7 mouse cellular contexts compared by ENCODE assay signal in genomic region chr11:69100639-69101360, GRCm38 (mm10). TPM values are rescaled to one million over a fixed set of nuclear protein-coding genes. Genes with fewer than 3 reads are reported as not detected.
DNase-seq lines count a peak whose midpoint lies in the region; ATAC-seq lines count a peak whose summit lies in the region.

No protein-coding gene starts in this region.

- H3K27ac ChIP-seq in lung, embryonic 16.5 days (ENCODE audit: low read length): no peak overlapping the region
- H3K27ac ChIP-seq in heart, embryonic 13.5 days (replicated peaks): peak overlapping the region; percentile 98
- H3K27ac ChIP-seq in liver, embryonic 15.5 days (replicated peaks): peak overlapping the region; percentile 94; the same call in 1 of the 2 replicates

- H3K4me3 ChIP-seq in lung, embryonic 16.5 days (ENCODE audit: low read length): no peak overlapping the region; the same call in 1 of the 2 replicates
- peak overlapping the region; percentile 71 for H3K4me3 ChIP-seq in heart, embryonic 13.5 days
- peak overlapping the region; percentile 67; the same call in 1 of the 2 replicates for H3K4me3 ChIP-seq in liver, embryonic 15.5 days (replicated peaks)

- no peaks in the 10 kb centered on the region for H3K27me3 ChIP-seq in lung, embryonic 16.5 days (ENCODE audit: control insufficient read depth, insufficient read depth, low read depth, low read length)
- no peaks in the 10 kb centered on the region for H3K27me3 ChIP-seq in heart, embryonic 13.5 days (replicated peaks)
- H3K27me3 ChIP-seq in liver, embryonic 15.5 days: no peaks in the 10 kb centered on the region

- peaks cover 50% of the 10 kb centered on the region for H3K36me3 ChIP-seq in lung, embryonic 16.5 days (ENCODE audit: control insufficient read depth, insufficient read depth, low read length)
- peaks cover 54% of the 10 kb centered on the region for H3K36me3 ChIP-seq in heart, embryonic 13.5 days
- peaks cover 55% of the 10 kb centered on the region for H3K36me3 ChIP-seq in liver, embryonic 15.5 days (replicated peaks)

- no peak for DNase-seq in lung, postnatal 25 days (ENCODE audit: low spot score)
- DNase-seq in cerebellum, postnatal 25 days: peak; percentile 36 to 49
- no peak for DNase-seq in frontal cortex, postnatal 36 days (ENCODE audit: low spot score in 2 of 2)

- no peak overlapping the region for H3K9ac ChIP-seq in lung, embryonic 16.5 days (ENCODE audit: low read length)
- peak overlapping the region; percentile 89 for H3K9ac ChIP-seq in heart, embryonic 13.5 days
- H3K9ac ChIP-seq in liver, embryonic 15.5 days: peak overlapping the region; percentile 70; the same call in 1 of the 2 replicates

- H3K4me2 ChIP-seq in lung, embryonic 16.5 days (ENCODE audit: low read depth, low read length): peak overlapping the region; percentile 96; the same call in 1 of the 2 replicates
- H3K4me2 ChIP-seq in heart, embryonic 13.5 days: peak overlapping the region; percentile 99
- H3K4me2 ChIP-seq in liver, embryonic 15.5 days: peak overlapping the region; percentile 94

- no peak for ATAC-seq in lung, embryonic 16.5 days (ENCODE audit: low read depth)
- ATAC-seq in heart, embryonic 13.5 days (ENCODE audit: extremely low read depth, insufficient number of reproducible peaks, low FRiP score, low TSS enrichment): no peak
- no peak for ATAC-seq in liver, embryonic 15.5 days (ENCODE audit: insufficient read depth)
- ATAC-seq in megakaryocyte progenitor cell, adult 5-6 weeks (replicated peaks; ENCODE audit: poor library complexity): no peak

- no peaks in the 10 kb centered on the region for H3K9me3 ChIP-seq in lung, embryonic 16.5 days (ENCODE audit: control insufficient read depth, low read length)
- H3K9me3 ChIP-seq in heart, embryonic 13.5 days: no peaks in the 10 kb centered on the region
- H3K9me3 ChIP-seq in liver, embryonic 15.5 days (replicated peaks): no peaks in the 10 kb centered on the region

- peaks cover 31% of the 10 kb centered on the region for H3K4me1 ChIP-seq in lung, embryonic 16.5 days (replicated peaks; ENCODE audit: control insufficient read depth, insufficient read depth, low read length)
- peaks cover 49% of the 10 kb centered on the region for H3K4me1 ChIP-seq in heart, embryonic 13.5 days
- peaks cover 54% of the 10 kb centered on the region for H3K4me1 ChIP-seq in liver, embryonic 15.5 days (replicated peaks)

- WGBS in lung, embryonic 16.5 days: 86% methylated on average over 20 of the region's 20 CpGs
- WGBS in heart, embryonic 13.5 days: 85% methylated on average over 20 of the region's 20 CpGs
- WGBS in liver, embryonic 15.5 days (ENCODE audit: insufficient replicate concordance): 77% methylated on average over 20 of the region's 20 CpGs

RNA-seq across cellular contexts. Expression of gene Per1, which starts 5.8 kb away (rescaled TPM):
- 31.1 and 32.4 TPM in 2 replicates for polyA plus RNA-seq in lung, embryonic 16.5 days (2015; fragmentation: Nextera tagmentation; extraction: Ambion mirVana)
- 8.6 and 9.0 TPM in 2 replicates for polyA plus RNA-seq in heart, embryonic 13.5 days (2015; fragmentation: Nextera tagmentation; extraction: Ambion mirVana)
- polyA plus RNA-seq in liver, embryonic 15.5 days (2015; fragmentation: Nextera tagmentation; extraction: Ambion mirVana): 6.4 and 7.6 TPM in 2 replicates
- 8.3 and 8.8 TPM in 2 replicates for total RNA-seq in megakaryocyte progenitor cell, adult 5-6 weeks (2015)
- 4.0 and 4.8 TPM in 2 replicates for total RNA-seq in megakaryocyte progenitor cell, adult 5-6 weeks (2017)

RNA-seq across cellular contexts. Expression of gene Vamp2, which starts 12.5 kb away (rescaled TPM):
- 80.6 and 85.2 TPM in 2 replicates for polyA plus RNA-seq in lung, embryonic 16.5 days (2015; fragmentation: Nextera tagmentation; extraction: Ambion mirVana)
- polyA plus RNA-seq in heart, embryonic 13.5 days (2015; fragmentation: Nextera tagmentation; extraction: Ambion mirVana): 79.5 and 82.1 TPM in 2 replicates
- 14.9 and 19.6 TPM in 2 replicates for polyA plus RNA-seq in liver, embryonic 15.5 days (2015; fragmentation: Nextera tagmentation; extraction: Ambion mirVana)
- 36.6 and 41.2 TPM in 2 replicates for total RNA-seq in megakaryocyte progenitor cell, adult 5-6 weeks (2015)
- total RNA-seq in megakaryocyte progenitor cell, adult 5-6 weeks (2017): 8.2 and 12.8 TPM in 2 replicates

RNA-seq across cellular contexts. Expression of gene Hes7, which starts 19.4 kb away (rescaled TPM):
- polyA plus RNA-seq in lung, embryonic 16.5 days (2015; fragmentation: Nextera tagmentation; extraction: Ambion mirVana): 0.38 and 0.43 TPM in 2 replicates
- 0.47 and 0.67 TPM in 2 replicates for polyA plus RNA-seq in heart, embryonic 13.5 days (2015; fragmentation: Nextera tagmentation; extraction: Ambion mirVana)
- 0.12 and 0.18 TPM in 2 replicates for polyA plus RNA-seq in liver, embryonic 15.5 days (2015; fragmentation: Nextera tagmentation; extraction: Ambion mirVana)
- not detected in 2 replicates for total RNA-seq in megakaryocyte progenitor cell, adult 5-6 weeks (2015)
- total RNA-seq in megakaryocyte progenitor cell, adult 5-6 weeks (2017): not detected in 2 replicates

RNA-seq across cellular contexts. Expression of gene 9130213A22Rik, which starts 21.6 kb away (rescaled TPM):
- 0.36 and 0.44 TPM in 2 replicates for polyA plus RNA-seq in lung, embryonic 16.5 days (2015; fragmentation: Nextera tagmentation; extraction: Ambion mirVana)
- polyA plus RNA-seq in heart, embryonic 13.5 days (2015; fragmentation: Nextera tagmentation; extraction: Ambion mirVana): 0.41 and 0.60 TPM in 2 replicates
- 0.07 TPM in 1 of 2 replicates, not detected in the other for polyA plus RNA-seq in liver, embryonic 15.5 days (2015; fragmentation: Nextera tagmentation; extraction: Ambion mirVana)
- total RNA-seq in megakaryocyte progenitor cell, adult 5-6 weeks (2015): not detected in 2 replicates
- not detected in 2 replicates for total RNA-seq in megakaryocyte progenitor cell, adult 5-6 weeks (2017)

RNA-seq across cellular contexts. Expression of gene Aloxe3, which starts 24.9 kb away (rescaled TPM):
- polyA plus RNA-seq in lung, embryonic 16.5 days (2015; fragmentation: Nextera tagmentation; extraction: Ambion mirVana): 0.24 and 0.31 TPM in 2 replicates
- polyA plus RNA-seq in heart, embryonic 13.5 days (2015; fragmentation: Nextera tagmentation; extraction: Ambion mirVana): 0.13 and 0.14 TPM in 2 replicates
- polyA plus RNA-seq in liver, embryonic 15.5 days (2015; fragmentation: Nextera tagmentation; extraction: Ambion mirVana): 0.13 TPM in 1 of 2 replicates, not detected in the other
- total RNA-seq in megakaryocyte progenitor cell, adult 5-6 weeks (2015): not detected in 2 replicates
- total RNA-seq in megakaryocyte progenitor cell, adult 5-6 weeks (2017): not detected in 2 replicates

Comparison
In these comparisons a context has a peak if more than half of its experiments do, and no peak if none do; other contexts are left out.
1. DNase-seq: peak in cerebellum, postnatal 25 days (2 of 2); none in lung, postnatal 25 days (single experiment) and frontal cortex, postnatal 36 days (0 of 2).
2. Peak in every context shown above with its lines, with median percentiles within 50 percentile points of each other: H3K4me2 ChIP-seq.